9 mouse cellular contexts compared by ENCODE assay signal in genomic region chr17:14545822-14546473, GRCm38 (mm10).
DNase-seq lines count a peak whose midpoint lies in the region; ATAC-seq and TF ChIP-seq lines count a peak whose summit lies in the region.
"Had no signal": no experiment of that assay in that cellular context is flagged by ENCODE, and none has a peak within 500 bp of the region (broad histone marks: within the 10 kb centered on the region; RNA-seq: fewer than 3 reads in every experiment).

No protein-coding gene starts in this region.

- no peaks in the 10 kb centered on the region for H3K4me1 ChIP-seq in embryonic facial prominence, embryonic 12.5 days
- no peaks in the 10 kb centered on the region for H3K4me1 ChIP-seq in heart, adult 2 months (ENCODE audit: control insufficient read depth, insufficient read depth, low read length)
- H3K4me1 ChIP-seq: liver, embryonic 15.5 days had no signal

- H3K36me3 ChIP-seq in embryonic facial prominence, embryonic 12.5 days: no peaks in the 10 kb centered on the region
- no peaks in the 10 kb centered on the region for H3K36me3 ChIP-seq in heart, adult 2 months (ENCODE audit: control insufficient read depth, insufficient read depth, low read length)
- H3K36me3 ChIP-seq: liver, embryonic 15.5 days had no signal

- H3K4me2 ChIP-seq in embryonic facial prominence, embryonic 12.5 days (replicated peaks): 0 out of 2 replicates have a peak overlapping the region, but pooled peaks have one; percentile 17
- H3K4me2 ChIP-seq: liver, embryonic 15.5 days had no signal

- H3K79me2 ChIP-seq in heart, adult 2 months (replicated peaks; ENCODE audit: control insufficient read depth, insufficient read depth, low read length): no peaks in the 10 kb centered on the region

- no peak overlapping the region for H3K9ac ChIP-seq in embryonic facial prominence, embryonic 12.5 days
- H3K9ac ChIP-seq in heart, adult 2 months (ENCODE audit: low read depth, low read length): no peak overlapping the region
- H3K9ac ChIP-seq: liver, embryonic 15.5 days had no signal

- no peak overlapping the region for H3K4me3 ChIP-seq in embryonic facial prominence, embryonic 12.5 days
- no peak overlapping the region for H3K4me3 ChIP-seq in heart, adult 2 months
- H3K4me3 ChIP-seq: liver, embryonic 15.5 days had no signal

- H3K27me3 ChIP-seq in embryonic facial prominence, embryonic 12.5 days: no peaks in the 10 kb centered on the region
- H3K27me3 ChIP-seq in heart, adult 2 months (ENCODE audit: control insufficient read depth, insufficient read depth, low read length): no peaks in the 10 kb centered on the region
- H3K27me3 ChIP-seq: liver, embryonic 15.5 days had no signal

- H3K9me3 ChIP-seq in embryonic facial prominence, embryonic 12.5 days: 0 out of 2 replicates have a peak, but pooled peaks cover 4% of the 10 kb centered on the region
- H3K9me3 ChIP-seq: liver, embryonic 15.5 days had no signal

- TF ChIP-seq POLR2A in heart, adult 2 months (IDR thresholded peaks at IDR 0.05; ENCODE audit: insufficient read depth, low read depth, low read length): no peak

- TF ChIP-seq CTCF in heart, adult 2 months (IDR thresholded peaks at IDR 0.05): peak; percentile 82

- H3K27ac ChIP-seq in embryonic facial prominence, embryonic 12.5 days: no peak overlapping the region
- H3K27ac ChIP-seq in heart, adult 2 months: peak overlapping the region; percentile 20
- H3K27ac ChIP-seq: liver, embryonic 15.5 days had no signal

- no peak for ATAC-seq in embryonic facial prominence, embryonic 12.5 days (ENCODE audit: insufficient number of reproducible peaks, insufficient read depth, low FRiP score, low TSS enrichment)

- DNase-seq in B cell, adult 2 months: peak; percentile 21 to 26
- peak; percentile 82 for DNase-seq in adrenal gland, postnatal 25 days
- DNase-seq in heart, adult 2 months: peak; percentile 81 to 82
- peak; percentile 65 to 69 for DNase-seq in kidney, postnatal 25 days
- peak; percentile 67 for DNase-seq in lung, adult 18-20 months
- peak; percentile 61 for DNase-seq in ovary, postnatal 14 days (ENCODE audit: low spot score)
- DNase-seq in thymus, postnatal 36 days: peak; percentile 41 to 50

- intact Hi-C loops in heart, adult 2 months (cut with DNase I): loop anchor here (1.0 kb wide), 1 partner anchor 359 kb away; no protein-coding TSS in a partner anchor

- peak; percentile 69; the same call in 1 of the 2 replicates for TF ChIP-seq EP300 in heart, adult 2 months (IDR thresholded peaks at IDR 0.05; ENCODE audit: insufficient read depth, low read depth, low read length)

- WGBS in embryonic facial prominence, embryonic 12.5 days: 37% methylated on average over 16 of the region's 16 CpGs
- WGBS in heart, adult 2 months: 18% methylated on average over 16 of the region's 16 CpGs

Comparison
In these comparisons a context has a peak if more than half of its experiments do, and no peak if none do; other contexts are left out.
1. DNase-seq: peak in every context shown above with its lines; median percentile 82 in adrenal gland, postnatal 25 days; 82 in heart, adult 2 months; 67 in kidney, postnatal 25 days; 67 in lung, adult 18-20 months; 61 in ovary, postnatal 14 days; 46 in thymus, postnatal 36 days; 24 in B cell, adult 2 months.